Mouse (Mus musculus) gonadal fat pad, adult 2 months (tissue): ENCODE data around the gene Stat5a. TPM values are rescaled to one million over a fixed set of nuclear protein-coding genes. Genes with fewer than 3 reads are reported as not detected.

Experiments used
- DNase-seq: peaks from one replicate; pipeline ENCODE4 v3.0.0-alpha.2; 2012; ENCODE audit warnings: low read depth
- polyA plus RNA-seq: library from polyadenylated mRNA; depleted of rRNA; stranded (reverse); fragments of >200 nt; gene quantifications from 2 replicates; pipeline ENCODE4 v1.2.3, GENCODE M21; 2012; rRNA removed

The Stat5a gene
- 44.0 and 51.7 TPM in 2 replicates for polyA plus RNA-seq

- DNase-seq, result peak; percentile 84
These were observed at the start of gene Stat5a for GRCm38 (mm10) chr11:100858935-100859578. Gene Stat5a (plus strand): TSS chr11:100859351.

GRCm38 (mm10) chr11:100810516-100810915, 48.6 kb upstream of the Stat5a start:
- DNase-seq, result no peak

GRCm38 (mm10) chr11:100811132-100811531, 48.0 kb upstream of the Stat5a start:
- DNase-seq, result no peak

- DNase-seq, result no peak
These were observed 44.7 kb upstream of the Stat5a start for GRCm38 (mm10) chr11:100814498-100814897.

- no peak for DNase-seq
These were observed 42.8 kb upstream of the Stat5a start for GRCm38 (mm10) chr11:100816342-100816741.

- DNase-seq, result no peak
These were observed 42.4 kb upstream of the Stat5a start for GRCm38 (mm10) chr11:100816801-100817200.

GRCm38 (mm10) chr11:100817311-100817710, 41.8 kb upstream of the Stat5a start:
- DNase-seq, result no peak

- DNase-seq, result no peak
These were observed 40.7 kb upstream of the Stat5a start for GRCm38 (mm10) chr11:100818359-100819012.

GRCm38 (mm10) chr11:100819048-100819447, 40.1 kb upstream of the Stat5a start:
- DNase-seq, result no peak

- no peak for DNase-seq
These were observed 39.5 kb upstream of the Stat5a start for GRCm38 (mm10) chr11:100819626-100820025.

- DNase-seq, result no peak
These were observed 39.1 kb upstream of the Stat5a start for GRCm38 (mm10) chr11:100820047-100820446.

- DNase-seq, result no peak
These were observed 37.4 kb upstream of the Stat5a start for GRCm38 (mm10) chr11:100821605-100822220.

- DNase-seq, result no peak
These were observed 36.8 kb upstream of the Stat5a start for GRCm38 (mm10) chr11:100822365-100822764.

- no peak for DNase-seq
These were observed 35.4 kb upstream of the Stat5a start for GRCm38 (mm10) chr11:100823543-100824313.

- no peak for DNase-seq
These were observed 34.7 kb upstream of the Stat5a start for GRCm38 (mm10) chr11:100824496-100824895.

- no peak for DNase-seq
These were observed 33.7 kb upstream of the Stat5a start for GRCm38 (mm10) chr11:100825451-100825850.

- DNase-seq, result no peak
These were observed 32.8 kb upstream of the Stat5a start for GRCm38 (mm10) chr11:100826161-100826866.

GRCm38 (mm10) chr11:100828676-100829151, 30.4 kb upstream of the Stat5a start:
- no peak for DNase-seq

GRCm38 (mm10) chr11:100829691-100830090, 29.5 kb upstream of the Stat5a start:
- peak; percentile 49 for DNase-seq

- no peak for DNase-seq
These were observed 27.8 kb upstream of the Stat5a start for GRCm38 (mm10) chr11:100831396-100831795.

GRCm38 (mm10) chr11:100833466-100833865, 25.7 kb upstream of the Stat5a start:
- DNase-seq, result no peak
